Mouse (Mus musculus) G1E (cell line): ENCODE data around the gene Capsl.

Source experiments
- CTCF ChIP-seq: IDR thresholded peaks from 2 replicates; pipeline ENCODE4 v1.5.1; 2012; ENCODE audit warnings: low read depth, low read length, inconsistent platforms, mixed read lengths
- GATA1 ChIP-seq: IDR thresholded peaks from 2 replicates; pipeline ENCODE4 v1.6.1; 2012; ENCODE audit warnings: borderline replicate concordance, low read length, inconsistent platforms, mixed read lengths

DNA sequence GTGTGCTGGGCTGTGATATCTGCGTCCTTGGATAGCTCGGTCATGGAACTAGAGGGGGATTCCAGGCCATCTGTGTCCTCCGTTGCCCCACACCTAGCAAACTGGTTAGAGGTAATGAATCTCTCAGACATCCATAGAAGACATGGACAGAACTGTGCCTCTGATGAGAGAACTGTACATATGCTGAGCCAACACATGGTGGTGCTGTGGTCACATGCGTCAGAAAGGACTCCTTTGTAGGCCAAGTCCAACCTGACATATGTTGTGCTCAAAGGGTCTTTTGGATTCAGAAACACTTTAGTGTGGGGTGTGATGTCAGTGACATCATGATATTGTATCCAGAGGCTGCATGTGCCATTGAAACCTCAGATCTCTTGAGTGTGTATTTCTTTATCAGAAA lies 19.4 kb downstream of the Capsl start:
- TF ChIP-seq CTCF, result no peak
- TF ChIP-seq GATA1, result no peak
